Mouse (Mus musculus): ENCODE results near the gene Sox12. TPM values are rescaled to one million over a fixed set of nuclear protein-coding genes. Genes with fewer than 3 reads are reported as not detected.

The Sox12 gene
- polyA plus RNA-seq, 1 experiment from 2014 or later: 8.2 TPM

- peaks cover 15% of the 10 kb centered on the region; the same call in 1 of the 2 replicates for H3K4me1 ChIP-seq (replicated peaks; ENCODE audit: insufficient read depth, low read length)
- peak overlapping the region; percentile 90 for H3K4me3 ChIP-seq (replicated peaks; ENCODE audit: low read depth, low read length)
- no peaks in the 10 kb centered on the region for H3K9me3 ChIP-seq (replicated peaks; ENCODE audit: low read length)
- DNase-seq (ENCODE audit: low spot score) (peak; percentile 99), ATAC-seq (replicated peaks; ENCODE audit: low FRiP score, low read depth) (peak; percentile 65)
- peak; percentile 68 for TF ChIP-seq CTCF (IDR thresholded peaks at IDR 0.05; ENCODE audit: low read depth)
- H3K27me3 ChIP-seq (ENCODE audit: insufficient read depth, low read length): no peaks in the 10 kb centered on the region
- peak overlapping the region; percentile 99 for H3K27ac ChIP-seq
- peak overlapping the region; percentile 96 for H3K9ac ChIP-seq (ENCODE audit: low read depth, low read length)
- no peaks in the 10 kb centered on the region for H3K36me3 ChIP-seq (ENCODE audit: insufficient read depth, low read length)
- H3K4me2 ChIP-seq (ENCODE audit: low read length): peak overlapping the region; percentile 95
- under 1% methylated on average over 41 of the region's 46 CpGs for WGBS
These were observed 1.5 kb downstream of the Sox12 start for GRCm38 (mm10) chr2:152396110-152397003.

- ATAC-seq (replicated peaks; ENCODE audit: low FRiP score, low read depth): no peak
- no peaks in the 10 kb centered on the region for H3K36me3 ChIP-seq (ENCODE audit: insufficient read depth, low read length)
- peak overlapping the region; percentile 95 for H3K4me2 ChIP-seq (ENCODE audit: low read length)
- H3K27me3 ChIP-seq (ENCODE audit: insufficient read depth, low read length): no peaks in the 10 kb centered on the region
- peak; percentile 22 for DNase-seq (ENCODE audit: low spot score)
- no peak for TF ChIP-seq CTCF (IDR thresholded peaks at IDR 0.05; ENCODE audit: low read depth)
- no peaks in the 10 kb centered on the region for H3K9me3 ChIP-seq (replicated peaks; ENCODE audit: low read length)
- H3K4me1 ChIP-seq (replicated peaks; ENCODE audit: insufficient read depth, low read length): peaks cover 15% of the 10 kb centered on the region; the same call in 1 of the 2 replicates
- H3K4me3 ChIP-seq (replicated peaks; ENCODE audit: low read depth, low read length): peak overlapping the region; percentile 90
- no peak overlapping the region for H3K27ac ChIP-seq
- peak overlapping the region; percentile 96 for H3K9ac ChIP-seq (ENCODE audit: low read depth, low read length)
- 13% methylated on average over 13 of the region's 13 CpGs for WGBS
These were observed 2.5 kb downstream of the Sox12 start for GRCm38 (mm10) chr2:152395271-152395920.

GRCm38 (mm10) chr2:152393225-152394017, 4.4 kb downstream of the Sox12 start:
- Histone ChIP-seq H3K9me3 (replicated peaks; ENCODE audit: low read length) (no peaks in the 10 kb centered on the region), H3K4me1 (replicated peaks; ENCODE audit: insufficient read depth, low read length) (peaks cover 15% of the 10 kb centered on the region; the same call in 1 of the 2 replicates), H3K27me3 (ENCODE audit: insufficient read depth, low read length) (no peaks in the 10 kb centered on the region), H3K9ac (ENCODE audit: low read depth, low read length) (no peak overlapping the region), H3K4me3 (replicated peaks; ENCODE audit: low read depth, low read length) (no peak overlapping the region), H3K36me3 (ENCODE audit: insufficient read depth, low read length) (no peaks in the 10 kb centered on the region), H3K4me2 (ENCODE audit: low read length) (peak overlapping the region; percentile 95; the same call in 1 of the 2 replicates), H3K27ac (0 out of 2 replicates have a peak overlapping the region, but pooled peaks have one; percentile 37)
- no peak for ATAC-seq (replicated peaks; ENCODE audit: low FRiP score, low read depth)
- DNase-seq (ENCODE audit: low spot score): no peak
- TF ChIP-seq CTCF (IDR thresholded peaks at IDR 0.05; ENCODE audit: low read depth): no peak
- 43% methylated on average over 9 of the region's 9 CpGs for WGBS

- TF ChIP-seq CTCF (IDR thresholded peaks at IDR 0.05; ENCODE audit: low read depth): peak; percentile 83
- DNase-seq (ENCODE audit: low spot score) (peak; percentile 94), ATAC-seq (replicated peaks; ENCODE audit: low FRiP score, low read depth) (no peak)
- Histone ChIP-seq H3K9me3 (replicated peaks; ENCODE audit: low read length) (no peaks in the 10 kb centered on the region), H3K27me3 (ENCODE audit: insufficient read depth, low read length) (no peaks in the 10 kb centered on the region), H3K4me1 (replicated peaks; ENCODE audit: insufficient read depth, low read length) (peaks cover 15% of the 10 kb centered on the region; the same call in 1 of the 2 replicates), H3K27ac (no peak overlapping the region), H3K4me3 (replicated peaks; ENCODE audit: low read depth, low read length) (no peak overlapping the region), H3K9ac (ENCODE audit: low read depth, low read length) (no peak overlapping the region), H3K36me3 (ENCODE audit: insufficient read depth, low read length) (no peaks in the 10 kb centered on the region), H3K4me2 (ENCODE audit: low read length) (no peak overlapping the region)
- 14% methylated on average over 3 of the region's 3 CpGs for whole genome bisulfite sequencing
These were observed 5.1 kb downstream of the Sox12 start for GRCm38 (mm10) chr2:152392786-152393185.

- no peaks in the 10 kb centered on the region for H3K9me3 ChIP-seq (replicated peaks; ENCODE audit: low read length)
- H3K36me3 ChIP-seq (ENCODE audit: insufficient read depth, low read length): no peaks in the 10 kb centered on the region
- 91% methylated on average over 4 of the region's 4 CpGs for WGBS
- H3K4me2 ChIP-seq (ENCODE audit: low read length): no peak overlapping the region
- DNase-seq (ENCODE audit: low spot score): no peak
- H3K27ac ChIP-seq: no peak overlapping the region
- H3K27me3 ChIP-seq (ENCODE audit: insufficient read depth, low read length): no peaks in the 10 kb centered on the region
- no peak overlapping the region for H3K4me3 ChIP-seq (replicated peaks; ENCODE audit: low read depth, low read length)
- TF ChIP-seq CTCF (IDR thresholded peaks at IDR 0.05; ENCODE audit: low read depth): no peak
- no peak for ATAC-seq (replicated peaks; ENCODE audit: low FRiP score, low read depth)
- no peak overlapping the region for H3K9ac ChIP-seq (ENCODE audit: low read depth, low read length)
- H3K4me1 ChIP-seq (replicated peaks; ENCODE audit: insufficient read depth, low read length): no peaks in the 10 kb centered on the region
These were observed 13.7 kb downstream of the Sox12 start for GRCm38 (mm10) chr2:152384191-152384590.

All from kidney, postnatal 0 days (tissue).